In the genomic region with DNA sequence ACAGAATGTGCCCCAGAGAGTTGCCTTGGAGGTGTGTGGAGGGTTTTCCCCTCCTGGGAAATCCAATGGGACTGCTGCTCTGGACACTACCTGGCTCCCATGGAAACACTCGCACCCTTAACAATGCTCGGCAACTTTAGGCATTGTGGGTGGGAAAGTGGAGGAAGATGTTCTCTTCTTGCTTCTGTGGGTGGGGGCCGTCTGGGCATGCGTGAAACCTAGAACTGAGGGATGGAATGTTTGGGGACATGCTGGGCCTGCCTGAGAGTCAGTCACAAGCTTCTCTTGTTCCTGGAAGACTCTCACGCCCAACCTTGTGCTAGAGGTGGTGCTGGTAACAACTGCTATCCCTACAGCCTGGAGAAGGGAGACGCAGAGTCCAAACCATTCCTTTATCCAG, we compare ENCODE assay signal across 22 mouse cellular contexts. TPM values are rescaled to one million over a fixed set of nuclear protein-coding genes. Genes with fewer than 3 reads are reported as not detected.
"Had no signal": no experiment of that assay in that cellular context is flagged by ENCODE, and none has a peak within 500 bp of the region (broad histone marks: within the 10 kb centered on the region; RNA-seq: fewer than 3 reads in every experiment).

No protein-coding gene starts in this region.

- H3K9me3 ChIP-seq: limb, embryonic 15.5 days; liver, embryonic 12.5 days; midbrain, embryonic 10.5 days; neural tube, embryonic 12.5 days had no signal

- H3K36me3 ChIP-seq: liver, embryonic 12.5 days; midbrain, embryonic 10.5 days; neural tube, embryonic 12.5 days had no signal

- H3K27ac ChIP-seq: limb, embryonic 15.5 days; liver, embryonic 12.5 days; midbrain, embryonic 10.5 days; neural tube, embryonic 12.5 days had no signal

- ATAC-seq: liver, embryonic 12.5 days had no signal

- DNase-seq: kidney, adult 18-20 months; kidney, postnatal 10 days; kidney, postnatal 4 days; lung, embryonic 14.5 days; lung, postnatal 10 days; lung, postnatal 4 days; midbrain, embryonic 14.5 days; retina, postnatal 1 day; right cerebral cortex, postnatal 4 days; spleen, adult 18-20 months; thymus, adult 18-20 months; thymus, postnatal 14 days had no signal

- H3K27me3 ChIP-seq: limb, embryonic 15.5 days; liver, embryonic 12.5 days; neural tube, embryonic 12.5 days had no signal

- H3K9ac ChIP-seq: limb, embryonic 15.5 days; liver, embryonic 12.5 days; lung, embryonic 14.5 days; neural tube, embryonic 12.5 days had no signal

- H3K4me3 ChIP-seq: limb, embryonic 15.5 days; liver, embryonic 12.5 days; midbrain, embryonic 10.5 days; myocyte; neural tube, embryonic 12.5 days had no signal

- H3K4me1 ChIP-seq: liver, embryonic 12.5 days; midbrain, embryonic 10.5 days; neural tube, embryonic 12.5 days had no signal

- H3K4me2 ChIP-seq: limb, embryonic 15.5 days; liver, embryonic 12.5 days; lung, embryonic 14.5 days; neural tube, embryonic 12.5 days had no signal

RNA-seq across cellular contexts. Expression of a gene that starts 30.2 kb away (rescaled TPM):
- total RNA-seq: megakaryocyte, adult 5-6 weeks had no signal
- polyA plus RNA-seq: kidney, embryonic 14.5 days; limb, embryonic 11.5 days; limb, embryonic 15.5 days; liver, embryonic 12.5 days; liver, embryonic 16.5 days; lung, embryonic 14.5 days; midbrain, embryonic 10.5 days; midbrain, embryonic 14.5 days; myocyte; neural tube, embryonic 12.5 days; stomach, embryonic 14.5 days had no signal
